Mouse (Mus musculus): ENCODE data around the gene Ptpn6. TPM values are rescaled to one million over a fixed set of nuclear protein-coding genes. Genes with fewer than 3 reads are reported as not detected.

The Ptpn6 gene
- polyA plus RNA-seq, 1 experiment from 2014 or later: 12.9 TPM

GRCm38 (mm10) chr6:124740211-124740887 lies 1.8 kb upstream of the Ptpn6 start:
- WGBS: under 1% methylated on average over 29 of the region's 29 CpGs

DNA sequence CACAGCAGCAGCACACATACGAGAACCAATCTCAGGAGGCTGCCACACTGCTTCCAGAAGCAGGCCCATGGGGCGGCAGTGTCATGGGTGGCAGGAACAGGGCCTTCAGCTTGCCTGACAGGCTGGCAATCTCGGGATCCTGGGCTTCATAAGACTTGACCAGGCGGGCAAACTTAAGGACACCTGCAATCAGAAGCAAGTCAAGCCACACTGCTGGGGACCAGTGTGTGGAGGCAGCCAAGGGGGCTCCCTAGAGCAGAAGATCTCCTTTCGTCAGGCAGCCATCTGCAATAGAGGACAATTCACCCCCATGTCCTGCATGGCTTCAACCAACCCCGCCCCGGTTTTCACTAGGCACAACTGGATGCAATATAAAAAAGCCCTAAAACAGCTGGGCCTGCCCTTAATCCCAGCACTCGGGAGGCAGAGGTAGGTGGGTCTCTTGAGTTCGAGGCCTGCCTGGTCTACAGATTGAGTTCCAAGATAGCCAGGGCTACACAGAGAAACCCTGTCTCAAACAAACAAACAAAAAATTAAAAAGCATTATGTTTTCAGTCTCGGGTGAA lies 800 bp upstream of the Ptpn6 start:
- H3K9me3 ChIP-seq (ENCODE audit: control insufficient read depth, low read length): no peaks in the 10 kb centered on the region
- H3K36me3 ChIP-seq (ENCODE audit: control insufficient read depth, insufficient read depth, low read length): peaks cover 21% of the 10 kb centered on the region
- H3K9ac ChIP-seq (ENCODE audit: low read depth, low read length): peak overlapping the region; percentile 9; the same call in 1 of the 2 replicates
- no peak overlapping the region for H3K4me3 ChIP-seq (ENCODE audit: low read length)
- 81% methylated on average over 10 of the region's 10 CpGs for WGBS
- H3K4me2 ChIP-seq (replicated peaks; ENCODE audit: low read depth, low read length): no peak overlapping the region
- H3K4me1 ChIP-seq (ENCODE audit: control insufficient read depth, insufficient read depth, low read length): peaks cover 28% of the 10 kb centered on the region
- no peak for ATAC-seq (ENCODE audit: low FRiP score, low TSS enrichment)
- no peaks in the 10 kb centered on the region for H3K27me3 ChIP-seq (ENCODE audit: control insufficient read depth, insufficient read depth, low read length)
- H3K27ac ChIP-seq (ENCODE audit: low read depth, low read length): no peak overlapping the region; the same call in 1 of the 2 replicates

More at GRCm38 (mm10) chr6:124740211-124740887, 1.8 kb upstream of the Ptpn6 start:
- peaks cover 31% of the 10 kb centered on the region for H3K4me1 ChIP-seq (ENCODE audit: control insufficient read depth, insufficient read depth, low read length)
- H3K27ac ChIP-seq (ENCODE audit: low read depth, low read length): peak overlapping the region; percentile 100
- H3K36me3 ChIP-seq (ENCODE audit: control insufficient read depth, insufficient read depth, low read length): peaks cover 29% of the 10 kb centered on the region
- peak overlapping the region; percentile 75 for H3K4me2 ChIP-seq (replicated peaks; ENCODE audit: low read depth, low read length)
- no peaks in the 10 kb centered on the region for H3K9me3 ChIP-seq (ENCODE audit: control insufficient read depth, low read length)
- peak overlapping the region; percentile 66 for H3K4me3 ChIP-seq (ENCODE audit: low read length)
- no peaks in the 10 kb centered on the region for H3K27me3 ChIP-seq (ENCODE audit: control insufficient read depth, insufficient read depth, low read length)
- peak overlapping the region; percentile 82 for H3K9ac ChIP-seq (ENCODE audit: low read depth, low read length)
- peak; percentile 30 for ATAC-seq (ENCODE audit: low FRiP score, low TSS enrichment)

DNA sequence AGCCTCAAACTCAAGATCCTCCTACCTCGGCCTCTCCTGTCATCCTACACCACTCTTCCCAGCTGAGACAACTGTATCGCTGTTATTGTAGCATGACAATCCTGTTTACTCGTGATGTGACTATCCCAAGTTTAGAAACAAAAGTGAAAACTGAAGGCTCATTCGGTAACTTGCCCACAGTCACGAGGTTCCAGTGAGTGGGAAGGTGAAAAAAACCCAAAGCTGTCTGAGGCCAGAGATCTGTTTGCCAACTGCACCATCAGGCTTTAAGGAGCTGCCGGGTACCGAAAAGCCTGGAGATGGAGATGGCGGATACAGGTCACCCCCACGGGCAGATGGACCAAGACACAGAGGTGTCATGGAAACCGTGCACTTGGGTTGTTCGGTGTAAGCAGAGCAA lies 1.5 kb downstream of the Ptpn6 start:
- no peak for ATAC-seq (ENCODE audit: low FRiP score, low TSS enrichment)
- WGBS: 91% methylated on average over 11 of the region's 11 CpGs
- peaks cover 3% of the 10 kb centered on the region; the same call in 1 of the 2 replicates for H3K36me3 ChIP-seq (ENCODE audit: control insufficient read depth, insufficient read depth, low read length)
- H3K9me3 ChIP-seq (ENCODE audit: control insufficient read depth, low read length): no peaks in the 10 kb centered on the region
- H3K27me3 ChIP-seq (ENCODE audit: control insufficient read depth, insufficient read depth, low read length): no peaks in the 10 kb centered on the region
- H3K9ac ChIP-seq (ENCODE audit: low read depth, low read length): no peak overlapping the region
- no peak overlapping the region for H3K4me3 ChIP-seq (ENCODE audit: low read length)
- H3K4me1 ChIP-seq (ENCODE audit: control insufficient read depth, insufficient read depth, low read length): peaks cover 34% of the 10 kb centered on the region
- no peak overlapping the region for H3K27ac ChIP-seq (ENCODE audit: low read depth, low read length)
- H3K4me2 ChIP-seq (replicated peaks; ENCODE audit: low read depth, low read length): no peak overlapping the region

- H3K4me2 ChIP-seq (replicated peaks; ENCODE audit: low read depth, low read length): no peak overlapping the region
- H3K36me3 ChIP-seq (ENCODE audit: control insufficient read depth, insufficient read depth, low read length): peaks cover 3% of the 10 kb centered on the region; the same call in 1 of the 2 replicates
- WGBS: 89% methylated on average over 3 of the region's 3 CpGs
- peaks cover 23% of the 10 kb centered on the region for H3K4me1 ChIP-seq (ENCODE audit: control insufficient read depth, insufficient read depth, low read length)
- H3K4me3 ChIP-seq (ENCODE audit: low read length): no peak overlapping the region
- H3K9me3 ChIP-seq (ENCODE audit: control insufficient read depth, low read length): no peaks in the 10 kb centered on the region
- H3K27ac ChIP-seq (ENCODE audit: low read depth, low read length): no peak overlapping the region
- H3K27me3 ChIP-seq (ENCODE audit: control insufficient read depth, insufficient read depth, low read length): no peaks in the 10 kb centered on the region
- H3K9ac ChIP-seq (ENCODE audit: low read depth, low read length): no peak overlapping the region
- ATAC-seq (ENCODE audit: low FRiP score, low TSS enrichment): no peak
Measured at GRCm38 (mm10) chr6:124734417-124734816, 4.1 kb downstream of the Ptpn6 start.

DNA sequence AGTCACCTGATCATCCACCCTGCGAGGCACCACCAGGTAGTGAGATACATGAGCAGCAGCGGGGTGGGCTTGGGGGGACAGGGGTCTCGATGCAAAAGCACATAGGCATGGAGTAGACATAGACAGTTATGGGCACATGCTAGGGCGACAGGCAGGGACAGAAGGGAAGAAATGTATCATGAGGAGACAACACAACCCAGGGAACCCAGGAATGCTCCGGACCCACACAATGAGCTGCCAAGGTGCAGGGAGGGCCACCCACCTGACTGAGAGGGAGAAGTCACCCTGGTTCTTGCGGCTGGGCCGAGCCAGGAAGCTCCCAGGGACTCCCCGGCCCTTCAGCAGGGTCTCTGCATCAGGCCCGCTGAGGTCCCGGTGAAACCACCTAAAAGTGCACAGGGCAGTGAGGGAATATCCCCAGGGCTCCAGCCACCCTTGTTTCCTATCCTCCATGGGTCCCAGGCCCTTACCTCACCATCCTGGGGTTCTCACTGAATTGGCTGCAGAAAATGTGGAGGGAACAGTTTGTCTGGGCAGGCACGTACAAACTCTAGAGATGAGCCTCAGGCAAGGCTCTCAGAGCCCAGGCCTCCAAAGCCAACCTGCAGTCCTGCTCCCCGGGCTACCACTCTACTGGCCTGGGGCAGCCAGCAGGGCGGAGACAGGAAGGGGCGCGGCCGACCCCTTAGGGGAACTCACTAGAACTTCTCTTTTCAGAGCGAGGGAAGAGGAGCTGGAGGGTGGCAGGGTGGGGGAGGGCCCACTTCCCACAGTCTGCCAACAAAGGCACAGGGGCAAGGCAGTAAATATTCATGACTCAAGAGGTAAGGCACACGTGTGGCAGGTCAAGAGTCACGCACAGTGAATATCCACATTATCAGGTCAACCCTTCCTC lies 5.8 kb downstream of the Ptpn6 start:
- WGBS: 41% methylated on average over 19 of the region's 19 CpGs
- no peaks in the 10 kb centered on the region for H3K36me3 ChIP-seq (ENCODE audit: control insufficient read depth, insufficient read depth, low read length)
- peak; percentile 36; the same call in 1 of the 2 replicates for ATAC-seq (ENCODE audit: low FRiP score, low TSS enrichment)
- peak overlapping the region; percentile 9; the same call in 1 of the 2 replicates for H3K4me3 ChIP-seq (ENCODE audit: low read length)
- no peak overlapping the region for H3K27ac ChIP-seq (ENCODE audit: low read depth, low read length)
- H3K4me2 ChIP-seq (replicated peaks; ENCODE audit: low read depth, low read length): 0 out of 2 replicates have a peak overlapping the region, but pooled peaks have one; percentile 8
- no peaks in the 10 kb centered on the region for H3K27me3 ChIP-seq (ENCODE audit: control insufficient read depth, insufficient read depth, low read length)
- 0 out of 2 replicates have a peak, but pooled peaks cover 7% of the 10 kb centered on the region for H3K4me1 ChIP-seq (ENCODE audit: control insufficient read depth, insufficient read depth, low read length)
- no peaks in the 10 kb centered on the region for H3K9me3 ChIP-seq (ENCODE audit: control insufficient read depth, low read length)
- no peak overlapping the region; the same call in 1 of the 2 replicates for H3K9ac ChIP-seq (ENCODE audit: low read depth, low read length)

DNA sequence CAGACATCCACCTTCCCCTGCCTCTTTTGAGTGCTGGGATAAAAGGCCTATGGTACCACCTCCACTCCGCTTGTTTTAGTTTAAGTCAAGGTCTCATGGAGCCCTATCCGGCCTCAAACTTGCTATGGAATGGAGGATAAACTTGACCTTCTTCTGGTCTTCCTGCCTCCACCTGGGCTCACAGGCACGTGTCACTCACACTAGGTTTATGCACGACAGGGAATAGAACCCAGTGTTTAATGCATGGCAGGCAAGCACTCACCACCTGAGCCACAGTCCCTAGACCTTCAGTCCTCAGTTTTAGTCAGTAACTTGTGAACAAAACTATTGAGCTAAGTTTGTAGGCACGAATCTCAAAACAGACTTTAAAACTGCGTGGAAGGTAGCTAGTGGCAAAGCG lies 7.5 kb downstream of the Ptpn6 start:
- no peaks in the 10 kb centered on the region for H3K27me3 ChIP-seq (ENCODE audit: control insufficient read depth, insufficient read depth, low read length)
- 0 out of 2 replicates have a peak, but pooled peaks cover 7% of the 10 kb centered on the region for H3K4me1 ChIP-seq (ENCODE audit: control insufficient read depth, insufficient read depth, low read length)
- no peak overlapping the region for H3K27ac ChIP-seq (ENCODE audit: low read depth, low read length)
- 88% methylated on average over 7 of the region's 7 CpGs for WGBS
- H3K4me2 ChIP-seq (replicated peaks; ENCODE audit: low read depth, low read length): no peak overlapping the region
- no peak overlapping the region for H3K9ac ChIP-seq (ENCODE audit: low read depth, low read length)
- ATAC-seq (ENCODE audit: low FRiP score, low TSS enrichment): no peak
- H3K36me3 ChIP-seq (ENCODE audit: control insufficient read depth, insufficient read depth, low read length): no peaks in the 10 kb centered on the region
- no peaks in the 10 kb centered on the region for H3K9me3 ChIP-seq (ENCODE audit: control insufficient read depth, low read length)
- H3K4me3 ChIP-seq (ENCODE audit: low read length): no peak overlapping the region

DNA sequence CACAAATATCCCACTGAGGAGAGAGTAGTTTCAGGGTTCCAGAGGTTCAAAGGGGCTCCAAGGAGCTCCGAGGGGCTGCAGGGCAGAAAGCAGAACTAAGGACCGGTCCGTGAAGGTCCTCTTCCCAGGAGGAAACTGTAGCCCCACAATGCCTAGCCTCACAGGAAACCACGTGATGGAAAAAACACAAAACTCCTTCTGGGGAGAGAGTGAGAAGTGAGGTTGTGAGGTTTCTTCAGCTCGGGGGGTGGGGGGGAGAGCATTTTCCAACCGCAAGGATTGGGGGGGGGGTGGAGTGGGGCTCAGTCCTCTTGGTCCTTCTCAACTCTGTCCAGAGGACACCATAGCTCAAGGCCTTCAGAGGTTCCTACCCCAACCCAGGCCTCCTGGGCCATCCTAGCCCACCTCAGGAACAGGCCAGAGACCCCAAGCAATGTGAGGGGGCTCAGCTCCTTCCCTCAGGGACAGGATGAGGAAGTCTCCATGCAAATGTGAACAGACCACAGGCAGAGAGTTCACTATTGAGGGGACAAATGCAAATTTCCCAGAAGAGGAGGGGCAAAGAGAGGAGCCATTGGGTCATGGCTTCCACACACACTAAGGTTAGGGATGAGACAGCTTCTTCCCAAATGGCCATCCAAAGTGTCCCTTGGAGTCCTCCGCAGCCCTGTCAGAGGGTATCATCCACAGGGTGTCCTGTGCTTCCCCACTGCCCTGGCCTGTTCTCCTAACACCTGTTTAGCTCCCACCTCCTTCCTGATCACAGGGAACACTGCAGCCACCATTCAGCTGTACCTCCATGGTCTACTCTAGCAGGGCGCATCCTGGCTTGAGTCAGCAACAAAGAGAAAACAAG lies 8.4 kb downstream of the Ptpn6 start:
- no peaks in the 10 kb centered on the region for H3K36me3 ChIP-seq (ENCODE audit: control insufficient read depth, insufficient read depth, low read length)
- H3K27me3 ChIP-seq (ENCODE audit: control insufficient read depth, insufficient read depth, low read length): no peaks in the 10 kb centered on the region
- no peak for ATAC-seq (ENCODE audit: low FRiP score, low TSS enrichment)
- 86% methylated on average over 8 of the region's 8 CpGs for WGBS
- H3K4me3 ChIP-seq (ENCODE audit: low read length): no peak overlapping the region
- H3K9me3 ChIP-seq (ENCODE audit: control insufficient read depth, low read length): no peaks in the 10 kb centered on the region
- no peak overlapping the region for H3K9ac ChIP-seq (ENCODE audit: low read depth, low read length)
- H3K27ac ChIP-seq (ENCODE audit: low read depth, low read length): no peak overlapping the region
- H3K4me1 ChIP-seq (ENCODE audit: control insufficient read depth, insufficient read depth, low read length): 0 out of 2 replicates have a peak, but pooled peaks cover 7% of the 10 kb centered on the region
- H3K4me2 ChIP-seq (replicated peaks; ENCODE audit: low read depth, low read length): no peak overlapping the region

- Histone ChIP-seq H3K36me3 (ENCODE audit: control insufficient read depth, insufficient read depth, low read length) (no peaks in the 10 kb centered on the region), H3K9me3 (ENCODE audit: control insufficient read depth, low read length) (no peaks in the 10 kb centered on the region), H3K27me3 (ENCODE audit: control insufficient read depth, insufficient read depth, low read length) (no peaks in the 10 kb centered on the region), H3K4me1 (ENCODE audit: control insufficient read depth, insufficient read depth, low read length) (0 out of 2 replicates have a peak, but pooled peaks cover 7% of the 10 kb centered on the region), H3K4me2 (replicated peaks; ENCODE audit: low read depth, low read length) (no peak overlapping the region), H3K9ac (ENCODE audit: low read depth, low read length) (no peak overlapping the region), H3K27ac (ENCODE audit: low read depth, low read length) (no peak overlapping the region), H3K4me3 (ENCODE audit: low read length) (no peak overlapping the region)
- ATAC-seq (ENCODE audit: low FRiP score, low TSS enrichment): 0 out of 2 replicates have a peak, but pooled peaks have one; percentile 20
- 90% methylated on average over 10 of the region's 10 CpGs for WGBS
Measured at GRCm38 (mm10) chr6:124728621-124729020, 9.9 kb downstream of the Ptpn6 start.
